Comparison of ENCODE assay signal across 10 mouse cellular contexts in genomic region chr3:7755445-7755844, GRCm38 (mm10).
A peak's percentile ranks its signal among the peaks of the same experiment; 100 is the strongest.
DNase-seq lines count a peak whose midpoint lies in the region; ATAC-seq and TF ChIP-seq lines count a peak whose summit lies in the region.
"Had no signal": no experiment of that assay in that cellular context is flagged by ENCODE, and none has a peak within 500 bp of the region (broad histone marks: within the 10 kb centered on the region; RNA-seq: fewer than 3 reads in every experiment).

No protein-coding gene starts in this region.

- no peak overlapping the region for H3K9ac ChIP-seq in stomach, embryonic 15.5 days
- H3K9ac ChIP-seq: limb, embryonic 13.5 days had no signal

- 36% methylated on average over 4 of the region's 4 CpGs for WGBS in stomach, embryonic 15.5 days
- WGBS in thymus, adult 2 months, result 4% methylated on average over 4 of the region's 4 CpGs

- no peaks in the 10 kb centered on the region for H3K36me3 ChIP-seq in stomach, embryonic 15.5 days
- no peaks in the 10 kb centered on the region for H3K36me3 ChIP-seq in thymus, adult 2 months (ENCODE audit: control insufficient read depth, insufficient read depth, low read length)
- H3K36me3 ChIP-seq: limb, embryonic 13.5 days had no signal

- H3K27ac ChIP-seq in gastrocnemius, adult 2 months, result no peak overlapping the region
- H3K27ac ChIP-seq in stomach, embryonic 15.5 days, result no peak overlapping the region
- no peak overlapping the region for H3K27ac ChIP-seq in thymus, adult 2 months (ENCODE audit: control insufficient read depth, insufficient read depth, low read length)
- H3K27ac ChIP-seq: limb, embryonic 13.5 days had no signal

- no peak overlapping the region for H3K4me2 ChIP-seq in stomach, embryonic 15.5 days
- H3K4me2 ChIP-seq: limb, embryonic 13.5 days had no signal

- intact Hi-C loops in gastrocnemius, adult 2 months (cut with DNase I), result no loop called here
- intact Hi-C loops in heart, postnatal 36 days (cut with DNase I), result no loop called here

- H3K4me3 ChIP-seq in gastrocnemius, adult 2 months, result no peak overlapping the region
- H3K4me3 ChIP-seq in stomach, embryonic 15.5 days (replicated peaks), result no peak overlapping the region
- H3K4me3 ChIP-seq in thymus, adult 2 months (ENCODE audit: control insufficient read depth, insufficient read depth, low read length), result no peak overlapping the region
- H3K4me3 ChIP-seq: limb, embryonic 13.5 days had no signal

- ATAC-seq in stomach, embryonic 15.5 days (ENCODE audit: insufficient read depth, low FRiP score, low read depth), result peak; percentile 39; the same call in 1 of the 2 replicates
- ATAC-seq: CD4-positive, CD25-positive, alpha-beta regulatory T cell, adult 4 months had no signal

- no peaks in the 10 kb centered on the region for H3K4me1 ChIP-seq in stomach, embryonic 15.5 days
- no peaks in the 10 kb centered on the region for H3K4me1 ChIP-seq in thymus, adult 2 months (replicated peaks; ENCODE audit: control insufficient read depth, insufficient read depth, low read length)
- H3K4me1 ChIP-seq: limb, embryonic 13.5 days had no signal

- no peaks in the 10 kb centered on the region for H3K27me3 ChIP-seq in stomach, embryonic 15.5 days (replicated peaks)
- H3K27me3 ChIP-seq in thymus, adult 2 months (ENCODE audit: control insufficient read depth, insufficient read depth, low read length), result no peaks in the 10 kb centered on the region
- H3K27me3 ChIP-seq: limb, embryonic 13.5 days had no signal

- no peak for TF ChIP-seq CTCF in gastrocnemius, adult 2 months (IDR thresholded peaks at IDR 0.05)
- no peak for TF ChIP-seq CTCF in thymus, adult 2 months (IDR thresholded peaks at IDR 0.05; ENCODE audit: borderline replicate concordance, control insufficient read depth, extremely low read depth, insufficient read depth, low read length, poor library complexity)

- no peaks in the 10 kb centered on the region for H3K9me3 ChIP-seq in stomach, embryonic 15.5 days
- H3K9me3 ChIP-seq: limb, embryonic 13.5 days had no signal

- no peak for TF ChIP-seq POLR2A in thymus, adult 2 months (IDR thresholded peaks at IDR 0.05; ENCODE audit: control insufficient read depth, extremely low read depth, insufficient read depth, low read length, poor library complexity)

- DNase-seq in gastrocnemius, adult 18-20 months (ENCODE audit: low spot score), result peak; percentile 1
- DNase-seq in gastrocnemius, adult 2 months, result no peak
- peak; percentile 8 to 21 for DNase-seq in spleen, postnatal 36 days (ENCODE audit: low spot score in 2 of 2)
- no peak for DNase-seq in spleen, postnatal 10 days (ENCODE audit: low spot score in 2 of 2)
- peak; percentile 3 to 4 for DNase-seq in heart, postnatal 36 days
- DNase-seq in layer of hippocampus, adult 18-20 months (ENCODE audit: low spot score in 2 of 2), result no peak
- no peak for DNase-seq in thymus, adult 2 months

Comparison
In these comparisons a context has a peak if more than half of its experiments do, and no peak if none do; other contexts are left out.
1. DNase-seq: peak in gastrocnemius, adult 18-20 months (single experiment), spleen, postnatal 36 days (2 of 2) and heart, postnatal 36 days (2 of 2); none in gastrocnemius, adult 2 months (single experiment), spleen, postnatal 10 days (0 of 2), layer of hippocampus, adult 18-20 months (0 of 2) and thymus, adult 2 months (single experiment).